Mouse (Mus musculus) MEL-GATA-1-ER (cell line): ENCODE measurements around the gene Rcor3.
A peak's percentile ranks its signal among the peaks of the same experiment; 100 is the strongest.

Experiments
- DNase-seq: peaks from one replicate; pipeline ENCODE4 v3.0.0-alpha.2; 2012; ENCODE audit warnings: low read depth; ENCODE audit errors: extremely low read depth

Rcor3 gene

DNA sequence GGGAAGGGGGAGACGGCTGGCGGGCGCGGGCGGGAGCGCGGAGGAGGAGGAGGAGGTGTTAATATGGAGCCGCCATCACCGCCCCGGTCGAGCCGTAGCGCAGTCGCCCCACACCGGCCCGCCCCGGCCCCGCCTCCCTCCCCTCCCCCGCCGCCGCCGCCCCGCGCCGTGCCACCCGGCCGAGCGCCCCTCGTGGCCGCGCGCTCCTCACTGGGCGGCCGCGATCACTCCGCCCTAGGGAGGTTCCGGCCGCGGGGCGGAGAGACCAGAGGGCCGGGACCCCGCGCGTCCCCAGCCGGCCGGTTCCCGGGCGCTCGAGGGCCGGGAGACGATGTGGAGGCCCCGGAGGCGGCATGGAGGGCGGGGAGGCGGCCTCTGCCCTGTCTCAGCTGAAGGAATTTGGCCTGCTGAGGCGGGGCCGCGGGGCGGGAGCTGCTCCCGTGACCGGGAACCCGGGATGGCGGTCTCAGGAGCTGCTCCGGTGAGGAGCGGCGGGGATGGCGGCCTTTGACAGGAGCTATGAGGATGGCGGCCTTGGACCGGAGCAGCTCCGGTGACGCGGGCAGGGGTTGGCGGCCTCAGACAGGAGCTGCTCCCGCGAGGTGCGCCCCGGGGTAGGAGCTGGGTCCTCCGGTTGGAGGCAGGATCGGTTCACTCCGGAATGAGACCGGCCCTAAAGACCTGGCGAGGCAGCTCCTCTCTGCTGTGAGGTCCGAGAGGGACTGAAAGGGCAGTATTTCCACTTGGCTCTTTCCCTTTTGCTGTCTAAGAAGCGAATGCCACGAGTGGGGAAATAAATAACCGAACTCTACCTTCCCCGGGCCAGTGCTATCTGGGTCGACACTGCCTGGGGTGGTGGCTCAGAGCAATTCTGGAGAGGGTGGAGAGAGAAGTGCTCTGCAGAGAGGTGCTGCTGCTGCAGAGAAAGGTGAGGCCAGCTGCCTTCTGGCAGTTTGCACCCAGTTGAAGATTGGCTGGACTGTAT, at the start of gene Rcor3:
Gene Rcor3 (minus strand): TSS at position 137 of the 985 bp plus-strand sequence.
- peak; percentile 36 for DNase-seq

- DNase-seq = no peak
These were observed 43.9 kb upstream of the Rcor3 start for GRCm38 (mm10) chr1:192181696-192182257.

GRCm38 (mm10) chr1:192179877-192180276, 42.0 kb upstream of the Rcor3 start:
- no peak for DNase-seq

GRCm38 (mm10) chr1:192171477-192171876, 33.6 kb upstream of the Rcor3 start:
- no peak for DNase-seq

DNA sequence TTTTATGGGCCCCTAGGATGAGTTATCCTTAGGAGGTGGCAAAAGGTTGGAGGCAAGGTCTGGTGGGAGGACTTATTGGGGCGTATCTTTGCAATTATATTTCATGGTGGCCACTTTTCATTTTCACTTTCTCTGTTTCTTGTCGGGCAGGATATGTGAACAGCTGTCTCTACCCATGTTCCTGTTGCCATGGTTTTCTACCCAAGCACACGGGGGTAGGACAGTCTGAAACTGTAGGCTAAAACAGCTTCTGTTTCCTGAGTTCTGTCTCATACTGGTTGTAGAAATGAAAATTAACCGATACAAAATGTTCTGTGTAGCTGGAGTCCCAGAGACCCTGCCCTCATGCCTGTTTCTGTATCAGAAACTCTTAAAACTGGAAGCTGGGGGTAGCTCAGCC, 13.3 kb upstream of the Rcor3 start:
- no peak for DNase-seq

DNA sequence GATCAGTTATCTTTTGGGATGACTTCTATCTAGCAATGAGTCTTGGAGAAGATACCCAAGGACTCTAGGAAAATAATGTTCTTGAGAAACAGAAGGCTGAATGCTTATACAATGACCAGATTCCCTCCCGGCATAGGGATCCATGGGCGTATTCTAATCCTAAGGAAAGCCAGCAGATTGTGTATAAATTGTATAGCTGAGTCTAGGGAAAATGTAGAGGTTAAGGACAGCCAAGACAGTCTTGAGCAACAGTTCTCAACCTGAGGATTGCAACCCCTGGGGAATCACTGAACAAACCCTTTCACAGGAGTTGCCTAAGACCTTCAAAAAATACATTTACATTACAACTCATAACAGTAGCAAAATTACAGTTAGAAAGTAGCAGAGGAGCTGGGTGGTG, 2.5 kb upstream of the Rcor3 start:
- no peak for DNase-seq

DNA sequence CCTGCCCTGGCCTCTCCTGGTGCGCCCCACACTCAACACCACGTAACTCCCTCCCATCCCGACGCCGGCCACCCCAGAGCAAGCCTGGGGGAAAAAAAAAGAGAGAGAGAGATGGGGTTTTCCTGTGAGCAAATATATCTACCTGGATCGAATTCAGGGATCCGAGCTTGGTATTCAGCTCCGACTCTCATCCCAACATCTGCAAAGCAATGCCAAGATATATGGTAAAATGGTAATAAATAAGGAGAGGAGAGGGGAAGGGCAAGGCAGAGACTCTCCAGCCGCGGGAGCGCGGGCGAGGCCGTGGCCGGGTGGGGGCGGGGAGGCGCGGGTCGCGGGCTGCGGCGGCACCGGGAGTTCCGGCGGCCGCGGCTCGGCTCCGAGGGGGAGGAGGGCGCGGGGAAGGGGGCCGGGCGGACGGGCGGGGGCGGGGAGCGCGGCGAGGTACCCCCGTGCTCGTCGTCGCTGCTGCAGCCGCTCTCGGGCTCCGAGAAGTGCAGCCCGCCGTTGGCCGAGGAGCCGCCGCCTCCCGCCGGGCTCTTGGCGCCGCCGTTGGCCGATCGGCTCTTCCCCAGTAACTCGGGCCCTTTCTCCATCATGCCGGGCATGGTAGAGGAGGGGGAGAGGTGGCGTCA, 454 bp downstream of the Rcor3 start:
- peak; percentile 25 for DNase-seq

GRCm38 (mm10) chr1:192136561-192137290, 1.1 kb downstream of the Rcor3 start:
- peak; percentile 76 for DNase-seq

GRCm38 (mm10) chr1:192130202-192130601, 7.7 kb downstream of the Rcor3 start:
- no peak for DNase-seq

GRCm38 (mm10) chr1:192128343-192128742, 9.5 kb downstream of the Rcor3 start:
- DNase-seq = no peak

DNA sequence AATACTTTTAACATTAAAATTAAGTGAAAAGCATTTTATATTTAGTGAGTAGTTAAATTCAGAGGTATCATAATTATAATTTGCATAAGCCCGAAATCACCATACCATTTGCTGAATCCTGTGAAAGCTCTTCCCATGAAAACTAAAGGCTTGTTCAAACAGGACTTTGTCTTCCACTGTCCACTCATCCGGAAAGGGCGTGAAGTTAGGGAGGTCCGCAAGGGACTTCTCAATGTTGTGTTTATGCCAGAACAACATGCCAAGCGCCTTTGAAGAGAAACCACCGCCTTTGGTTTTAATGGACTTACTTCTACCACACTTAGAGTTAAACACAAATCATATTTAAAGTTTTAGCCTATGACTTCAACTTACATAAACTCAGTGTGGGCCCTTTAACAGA, 12.1 kb downstream of the Rcor3 start:
- no peak for DNase-seq

DNA sequence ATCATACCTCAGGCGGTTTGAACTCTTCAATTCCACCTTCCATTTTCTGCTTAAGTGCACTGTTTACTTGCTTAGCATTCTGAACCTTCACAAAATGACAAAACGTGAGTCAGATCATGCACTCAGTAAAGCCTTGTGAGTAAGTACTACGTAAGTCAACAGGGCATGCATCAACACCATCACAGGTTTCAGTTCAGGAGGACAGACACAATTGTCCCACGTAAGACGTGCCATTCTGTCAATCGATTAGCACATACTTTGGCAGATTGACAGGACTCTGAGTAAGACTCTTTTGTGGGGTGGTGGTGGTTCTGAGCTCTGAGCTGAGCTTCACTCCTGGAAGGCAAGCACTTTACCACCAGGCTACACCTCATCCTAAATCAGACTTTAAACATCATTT, 21.6 kb downstream of the Rcor3 start:
- no peak for DNase-seq

DNA sequence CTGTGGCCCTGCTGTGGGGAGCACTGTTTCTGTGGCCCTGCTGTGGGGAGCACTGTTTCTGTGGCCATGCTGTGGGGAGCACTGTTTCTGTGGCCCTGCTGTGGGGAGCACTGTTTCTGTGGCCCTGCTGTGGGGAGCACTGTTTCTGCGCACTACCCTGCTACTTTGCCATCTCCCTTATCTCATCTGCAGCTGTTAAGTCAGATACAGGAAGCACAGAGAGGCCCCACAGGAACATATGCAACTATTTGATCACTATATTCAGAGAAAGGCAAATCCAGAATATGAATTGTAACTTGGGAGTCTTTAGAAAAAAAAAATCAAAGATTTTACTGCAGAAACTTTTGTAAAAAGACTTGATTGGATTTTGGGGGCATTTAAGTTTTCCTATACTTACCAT, 22.5 kb downstream of the Rcor3 start:
- DNase-seq = no peak

DNA sequence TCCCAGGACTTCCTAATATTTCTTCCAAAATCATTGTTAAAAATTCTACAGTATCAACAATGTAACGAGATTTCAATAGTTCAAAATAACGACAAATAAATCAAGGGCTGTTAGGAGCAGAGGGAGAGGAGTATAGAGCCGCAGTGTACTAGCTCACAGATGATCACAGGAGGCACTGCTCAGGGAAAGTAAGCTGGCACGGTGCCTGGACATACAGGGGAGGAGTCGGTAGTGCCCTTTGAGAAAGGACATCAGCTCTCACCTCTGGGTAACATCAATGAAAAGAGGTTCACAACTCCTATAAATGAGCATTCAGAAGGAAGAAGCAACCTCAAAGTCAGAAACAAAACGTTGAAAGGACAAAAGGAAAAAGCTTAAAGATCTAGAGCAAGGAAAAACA, 28.7 kb downstream of the Rcor3 start:
- no peak for DNase-seq

GRCm38 (mm10) chr1:192107352-192107751, 30.5 kb downstream of the Rcor3 start:
- no peak for DNase-seq

DNA sequence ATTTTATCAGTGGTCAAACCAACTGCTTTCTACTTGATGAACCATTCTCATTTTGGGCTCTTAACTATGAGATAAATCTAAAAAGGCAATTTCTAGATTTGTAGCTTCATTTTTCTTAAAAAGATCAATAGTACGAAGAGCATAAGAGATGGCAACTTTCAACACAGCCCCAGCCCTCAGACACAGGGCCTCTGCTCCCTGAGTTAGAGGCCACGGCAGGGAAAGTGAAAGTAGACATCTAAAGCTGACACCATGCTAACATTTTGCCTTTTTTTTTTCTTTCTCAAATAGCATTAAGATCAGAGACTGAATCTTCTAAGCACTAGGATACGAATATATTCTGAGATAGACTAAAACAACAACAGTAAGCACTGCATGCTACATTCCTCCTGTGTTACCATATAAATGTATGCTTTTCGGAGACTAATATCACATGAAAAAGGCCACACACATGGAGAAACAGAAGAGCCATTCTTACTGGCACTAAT, 31.9 kb downstream of the Rcor3 start:
- no peak for DNase-seq

GRCm38 (mm10) chr1:192104021-192104420, 33.8 kb downstream of the Rcor3 start:
- no peak for DNase-seq

GRCm38 (mm10) chr1:192103176-192103575, 34.7 kb downstream of the Rcor3 start:
- no peak for DNase-seq

DNA sequence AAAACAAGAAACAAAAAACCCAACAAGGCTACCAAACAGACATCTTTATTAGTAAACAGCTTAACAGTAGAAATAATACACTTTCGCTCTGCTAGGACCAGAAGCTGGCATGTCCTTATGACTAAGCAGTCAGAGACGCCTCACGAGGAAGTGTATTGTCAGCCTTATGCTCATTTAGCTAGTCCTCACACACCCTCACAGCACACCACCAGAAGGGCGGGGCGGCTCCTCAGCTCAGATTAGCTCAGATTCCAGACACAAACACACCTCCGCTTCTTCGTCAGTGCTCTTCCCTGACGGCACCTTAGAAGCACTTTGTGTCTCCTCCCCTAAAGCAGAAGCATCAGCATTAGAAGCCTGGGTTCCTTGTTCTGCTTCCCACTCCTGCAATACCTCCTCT, 36.5 kb downstream of the Rcor3 start:
- DNase-seq = no peak

DNA sequence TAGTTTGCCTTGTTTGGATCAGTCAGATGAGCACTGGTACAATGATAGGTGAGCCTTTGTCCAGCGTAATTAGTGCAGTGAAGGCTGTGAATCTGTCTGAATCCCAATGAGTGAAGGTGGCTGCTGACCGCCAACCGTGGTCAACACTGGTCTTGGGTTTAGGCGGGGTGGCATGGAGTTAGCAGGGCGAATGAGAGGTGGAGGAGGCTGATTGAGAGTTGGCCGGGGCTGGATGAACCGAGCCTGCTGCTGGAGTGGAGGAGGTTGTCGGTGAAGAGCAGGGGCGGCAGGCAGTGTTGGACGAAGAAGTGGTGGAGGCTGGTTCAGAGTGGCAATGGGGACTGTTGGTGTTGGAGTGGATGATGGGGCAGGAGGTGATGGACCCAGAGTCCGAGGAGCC, 37.1 kb downstream of the Rcor3 start:
- DNase-seq = no peak

DNA sequence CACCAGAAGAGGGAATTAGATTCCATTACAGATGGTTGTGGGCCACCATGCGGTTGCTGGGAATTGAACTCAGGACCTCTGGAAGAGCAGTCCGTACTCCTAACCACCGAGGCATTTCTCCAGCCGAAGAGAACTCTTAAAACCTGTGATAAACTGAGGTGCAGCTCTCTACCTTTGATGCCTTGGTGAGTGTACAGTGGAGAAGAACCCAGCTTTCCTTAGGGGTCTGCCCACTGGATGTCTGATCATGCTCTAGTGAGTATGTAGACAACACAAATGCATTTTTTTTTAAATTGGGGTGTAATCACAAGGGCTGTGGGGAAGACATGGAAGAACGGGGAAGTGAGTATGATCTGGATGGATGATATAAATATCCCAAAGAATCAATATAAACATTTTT, 42.2 kb downstream of the Rcor3 start:
- DNase-seq = no peak
